Mouse (Mus musculus): ENCODE results near the gene Inka1. TPM values are rescaled to one million over a fixed set of nuclear protein-coding genes. Genes with fewer than 3 reads are reported as not detected.

Gene Inka1
- polyA plus RNA-seq, 1 experiment from 2014 or later: 30.6 TPM

DNA sequence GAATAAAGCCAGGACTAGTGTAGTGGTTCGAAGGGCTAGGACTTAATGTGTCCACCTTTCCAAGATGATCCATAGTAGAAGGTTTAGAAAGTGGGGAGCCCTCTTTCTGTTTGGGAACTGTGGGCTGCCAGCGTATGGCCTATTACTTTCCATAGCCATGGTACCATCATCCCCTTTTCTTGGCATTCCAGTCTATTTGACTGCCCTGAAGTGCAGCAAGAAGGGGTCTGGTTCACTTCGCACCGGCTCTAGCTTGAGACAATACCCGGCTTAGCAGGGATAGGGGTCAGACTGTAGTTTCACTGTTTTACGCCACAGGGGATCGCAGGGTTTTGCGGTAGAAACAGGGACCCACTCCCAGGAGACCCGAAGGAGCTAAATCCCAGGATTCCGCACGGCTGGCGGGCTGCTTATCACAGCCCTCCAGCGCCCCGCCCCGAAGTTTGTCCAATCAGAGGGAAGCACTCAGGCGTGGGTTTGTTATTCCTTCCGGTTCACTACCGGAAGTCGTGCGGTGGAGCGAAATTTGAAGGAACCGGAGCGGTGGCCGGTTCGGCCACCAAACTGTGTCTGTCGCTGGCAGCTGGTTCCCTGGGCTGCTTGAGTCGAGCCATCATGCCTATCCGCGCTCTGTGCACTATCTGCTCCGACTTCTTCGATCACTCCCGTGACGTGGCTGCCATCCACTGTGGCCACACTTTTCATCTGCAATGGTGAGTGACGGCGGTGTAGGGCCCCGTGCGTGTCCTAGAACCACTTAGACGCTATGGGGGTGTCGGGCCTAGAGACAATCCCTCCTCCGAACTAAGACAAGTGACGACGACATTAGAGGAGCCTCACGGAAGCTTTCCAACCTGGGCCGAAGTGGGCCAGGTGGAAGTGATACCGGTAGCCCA lies 35.0 kb downstream of the Inka1 start:
- no peak for TF ChIP-seq CTCF (IDR thresholded peaks at IDR 0.05; ENCODE audit: low read depth)
- TF ChIP-seq EP300 (IDR thresholded peaks at IDR 0.05; ENCODE audit: low read depth): peak; percentile 61
- Histone ChIP-seq H3K27ac (ENCODE audit: low read depth) (peak overlapping the region; percentile 75), H3K9me3 (ENCODE audit: low read length) (no peaks in the 10 kb centered on the region), H3K36me3 (replicated peaks; ENCODE audit: insufficient read depth, low read length) (no peaks in the 10 kb centered on the region), H3K4me2 (ENCODE audit: low read depth, low read length) (peak overlapping the region; percentile 70), H3K9ac (replicated peaks) (peak overlapping the region; percentile 59), H3K27me3 (ENCODE audit: insufficient read depth, low read length) (no peaks in the 10 kb centered on the region), H3K4me3 (ENCODE audit: low read depth, low read length) (peak overlapping the region; percentile 70), H3K4me1 (ENCODE audit: insufficient read depth) (peaks cover 14% of the 10 kb centered on the region)
- peak; percentile 93 for DNase-seq
- ATAC-seq: peak; percentile 94
- 16% methylated on average over 45 of the region's 45 CpGs for WGBS (ENCODE audit: insufficient replicate concordance)

DNA sequence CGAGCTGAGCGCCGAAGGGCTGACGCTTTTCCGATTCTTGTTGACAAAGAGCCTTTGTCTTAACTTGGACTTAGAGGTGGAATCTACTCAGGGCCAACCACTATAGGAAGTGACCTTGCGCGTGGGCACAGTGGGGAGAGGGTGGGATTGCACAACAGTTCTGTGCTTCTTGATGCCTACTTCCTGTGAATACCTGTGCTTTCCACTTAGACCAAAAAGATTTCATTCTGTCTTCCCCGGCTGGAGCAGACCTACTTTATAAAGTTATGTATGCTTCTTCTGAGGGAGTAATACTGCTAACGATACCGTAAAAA lies 35.8 kb downstream of the Inka1 start, which contains the start of gene Traip:
Gene Traip (plus strand): TSS at position 215 of the 314 bp plus-strand sequence.
- Histone ChIP-seq H3K9me3 (ENCODE audit: low read length) (no peaks in the 10 kb centered on the region), H3K4me2 (ENCODE audit: low read depth, low read length) (peak within 1 kb of the TSS; percentile 70), H3K36me3 (replicated peaks; ENCODE audit: insufficient read depth, low read length) (no peaks in the 10 kb centered on the region), H3K27ac (ENCODE audit: low read depth) (peak within 1 kb of the TSS; percentile 75), H3K4me1 (ENCODE audit: insufficient read depth) (peaks cover 14% of the 10 kb centered on the region), H3K4me3 (ENCODE audit: low read depth, low read length) (peak within 1 kb of the TSS; percentile 70), H3K27me3 (ENCODE audit: insufficient read depth, low read length) (no peaks in the 10 kb centered on the region), H3K9ac (replicated peaks) (peak within 1 kb of the TSS; percentile 59)
- DNase-seq (no peak), ATAC-seq (no peak)
- no peak for TF ChIP-seq CTCF (IDR thresholded peaks at IDR 0.05; ENCODE audit: low read depth)
- TF ChIP-seq EP300 (IDR thresholded peaks at IDR 0.05; ENCODE audit: low read depth): no peak
- 78% methylated on average over 10 of the region's 10 CpGs for WGBS (ENCODE audit: insufficient replicate concordance)

DNA sequence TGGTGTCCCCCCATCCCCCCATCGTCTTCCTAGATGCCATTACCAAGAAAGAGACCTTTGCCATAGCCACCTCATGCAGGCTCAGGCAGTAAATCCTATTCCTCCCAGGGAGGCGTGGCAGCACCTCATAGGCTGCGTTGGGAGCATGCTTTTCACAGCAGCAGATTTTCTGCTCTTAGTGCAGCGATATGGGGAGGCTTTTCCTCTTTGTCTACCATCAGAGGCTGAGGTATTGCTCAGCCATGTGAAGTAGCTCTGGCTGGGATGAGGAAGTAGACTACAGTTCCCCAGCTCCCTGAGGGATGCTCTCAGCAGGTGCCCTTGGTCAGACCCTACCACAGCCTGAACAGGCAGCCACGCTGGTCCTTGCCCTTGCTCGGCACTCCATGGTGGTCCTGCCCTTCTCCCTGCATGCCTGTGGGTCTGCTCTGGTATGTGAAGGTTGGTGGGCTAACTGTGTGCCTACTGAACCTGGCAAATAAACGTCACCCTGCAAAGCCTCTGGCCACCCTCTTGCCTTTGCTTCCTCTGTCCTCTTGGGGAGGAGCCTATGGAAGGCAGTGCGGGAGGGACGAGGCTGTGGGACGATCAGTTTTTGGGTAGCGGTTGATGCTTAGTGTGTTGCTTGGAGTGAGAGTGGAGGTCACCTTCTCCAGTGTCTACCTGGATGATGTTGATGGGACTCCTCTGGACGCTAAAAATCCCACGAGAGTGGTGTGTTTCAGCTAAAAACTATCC lies 36.3 kb downstream of the Inka1 start:
- H3K27ac ChIP-seq (ENCODE audit: low read depth): no peak overlapping the region
- peaks cover 14% of the 10 kb centered on the region for H3K4me1 ChIP-seq (ENCODE audit: insufficient read depth)
- no peaks in the 10 kb centered on the region for H3K9me3 ChIP-seq (ENCODE audit: low read length)
- DNase-seq (no peak), ATAC-seq (no peak)
- no peak overlapping the region for H3K4me2 ChIP-seq (ENCODE audit: low read depth, low read length)
- H3K36me3 ChIP-seq (replicated peaks; ENCODE audit: insufficient read depth, low read length): no peaks in the 10 kb centered on the region
- WGBS (ENCODE audit: insufficient replicate concordance): 67% methylated on average over 13 of the region's 13 CpGs
- no peaks in the 10 kb centered on the region for H3K27me3 ChIP-seq (ENCODE audit: insufficient read depth, low read length)
- TF ChIP-seq CTCF (IDR thresholded peaks at IDR 0.05; ENCODE audit: low read depth) (no peak), EP300 (IDR thresholded peaks at IDR 0.05; ENCODE audit: low read depth) (no peak)
- H3K9ac ChIP-seq (replicated peaks): no peak overlapping the region
- H3K4me3 ChIP-seq (ENCODE audit: low read depth, low read length): no peak overlapping the region

DNA sequence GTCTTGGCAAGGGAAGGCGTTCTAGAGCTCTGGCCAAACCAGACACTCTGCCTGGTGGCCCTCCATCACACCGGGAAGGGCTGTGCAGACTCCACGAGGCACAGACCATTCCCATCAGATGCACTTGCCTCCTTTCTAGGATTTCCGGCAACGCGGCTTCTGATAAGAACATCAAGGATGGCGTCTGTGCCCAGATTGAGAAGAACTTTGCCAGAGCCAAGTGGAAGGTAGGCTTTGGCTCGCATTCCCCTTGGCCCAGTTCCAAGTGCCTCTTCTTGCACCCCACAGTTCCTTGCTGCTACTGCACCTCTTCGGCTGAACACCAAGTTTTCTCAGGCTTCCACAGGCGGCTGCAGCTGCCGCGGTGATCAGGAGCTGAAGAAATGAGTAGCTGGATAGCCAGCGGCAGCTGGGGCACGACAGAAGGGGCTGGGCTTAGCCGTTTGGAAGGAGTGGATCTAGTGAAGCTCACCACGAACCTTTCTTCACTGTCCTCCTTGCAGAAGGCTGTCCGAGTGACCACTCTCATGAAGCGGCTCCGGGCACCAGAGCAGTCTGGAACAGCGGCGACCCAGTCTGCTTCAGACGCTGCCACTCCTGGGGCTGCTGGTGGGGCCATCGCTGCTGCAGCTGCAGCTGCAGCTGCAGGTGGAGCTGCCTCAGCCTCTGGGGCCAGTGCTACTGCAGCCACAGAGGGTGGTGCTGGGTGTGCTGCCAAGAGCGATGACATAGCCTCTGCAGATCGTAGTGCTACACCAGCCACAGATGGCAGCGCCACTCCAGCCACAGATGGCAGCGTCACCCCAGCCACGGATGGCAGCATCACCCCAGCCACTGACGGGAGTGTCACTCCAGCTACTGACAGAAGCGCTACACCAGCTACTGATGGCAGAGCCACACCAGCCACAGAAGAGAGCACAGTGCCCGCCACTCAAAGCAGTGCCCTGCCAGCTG lies 38.2 kb downstream of the Inka1 start:
- no peak overlapping the region for H3K4me3 ChIP-seq (ENCODE audit: low read depth, low read length)
- H3K36me3 ChIP-seq (replicated peaks; ENCODE audit: insufficient read depth, low read length): no peaks in the 10 kb centered on the region
- 82% methylated on average over 31 of the region's 31 CpGs for WGBS (ENCODE audit: insufficient replicate concordance)
- DNase-seq (no peak), ATAC-seq (no peak)
- TF ChIP-seq EP300 (IDR thresholded peaks at IDR 0.05; ENCODE audit: low read depth) (no peak), CTCF (IDR thresholded peaks at IDR 0.05; ENCODE audit: low read depth) (no peak)
- H3K9ac ChIP-seq (replicated peaks): no peak overlapping the region
- H3K27ac ChIP-seq (ENCODE audit: low read depth): no peak overlapping the region
- H3K9me3 ChIP-seq (ENCODE audit: low read length): no peaks in the 10 kb centered on the region
- H3K4me1 ChIP-seq (ENCODE audit: insufficient read depth): peaks cover 14% of the 10 kb centered on the region
- H3K27me3 ChIP-seq (ENCODE audit: insufficient read depth, low read length): no peaks in the 10 kb centered on the region
- no peak overlapping the region for H3K4me2 ChIP-seq (ENCODE audit: low read depth, low read length)

DNA sequence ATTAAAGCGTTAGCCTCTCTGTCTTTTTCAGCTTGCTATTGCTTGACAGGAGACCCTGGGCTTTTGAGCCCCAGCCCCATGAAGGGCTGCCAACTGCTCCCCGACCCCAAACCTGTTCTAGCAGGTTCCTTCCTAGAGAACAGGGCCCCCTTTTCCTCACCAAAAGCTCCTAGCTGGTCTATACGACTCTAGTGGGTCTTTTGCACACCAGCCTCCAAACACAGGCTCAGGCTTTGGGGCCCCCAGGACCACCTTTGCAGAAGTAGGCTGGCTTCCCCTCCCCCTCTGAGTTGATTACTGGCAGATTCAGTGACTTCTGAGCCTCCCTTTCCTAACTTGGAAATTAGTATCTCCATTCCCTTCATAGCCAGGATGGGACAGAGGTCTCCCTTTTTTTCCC lies 48.8 kb downstream of the Inka1 start:
- Histone ChIP-seq H3K36me3 (replicated peaks; ENCODE audit: insufficient read depth, low read length) (no peaks in the 10 kb centered on the region), H3K4me2 (ENCODE audit: low read depth, low read length) (no peak overlapping the region), H3K27ac (ENCODE audit: low read depth) (no peak overlapping the region), H3K27me3 (ENCODE audit: insufficient read depth, low read length) (peaks cover 30% of the 10 kb centered on the region), H3K9ac (replicated peaks) (no peak overlapping the region), H3K4me1 (ENCODE audit: insufficient read depth) (peaks cover 10% of the 10 kb centered on the region), H3K9me3 (ENCODE audit: low read length) (no peaks in the 10 kb centered on the region), H3K4me3 (ENCODE audit: low read depth, low read length) (no peak overlapping the region)
- no peak for TF ChIP-seq CTCF (IDR thresholded peaks at IDR 0.05; ENCODE audit: low read depth)
- no peak for TF ChIP-seq EP300 (IDR thresholded peaks at IDR 0.05; ENCODE audit: low read depth)
- DNase-seq: no peak
- ATAC-seq: no peak
- WGBS (ENCODE audit: insufficient replicate concordance): 41% methylated on average over 3 of the region's 3 CpGs

Measured in liver, postnatal 0 days (tissue).